Mouse (Mus musculus) cortical plate, adult 2 months (tissue): ENCODE measurements around the gene Gm4787.

Source experiments
- CTCF ChIP-seq: fragments of 200-500 bp; IDR thresholded peaks from 2 replicates; pipeline ENCODE4 v1.5.1; 2011; ENCODE audit warnings: mild to moderate bottlenecking, control low read depth, low read length; ENCODE audit not compliant: insufficient read depth; ENCODE audit errors: extremely low read depth
- POLR2A ChIP-seq: fragments of 200-500 bp; IDR thresholded peaks from 2 replicates; pipeline ENCODE4 v1.6.1; 2011; ENCODE audit warnings: mild to moderate bottlenecking, low read length, control low read depth; ENCODE audit not compliant: insufficient read depth; ENCODE audit errors: extremely low read depth

DNA sequence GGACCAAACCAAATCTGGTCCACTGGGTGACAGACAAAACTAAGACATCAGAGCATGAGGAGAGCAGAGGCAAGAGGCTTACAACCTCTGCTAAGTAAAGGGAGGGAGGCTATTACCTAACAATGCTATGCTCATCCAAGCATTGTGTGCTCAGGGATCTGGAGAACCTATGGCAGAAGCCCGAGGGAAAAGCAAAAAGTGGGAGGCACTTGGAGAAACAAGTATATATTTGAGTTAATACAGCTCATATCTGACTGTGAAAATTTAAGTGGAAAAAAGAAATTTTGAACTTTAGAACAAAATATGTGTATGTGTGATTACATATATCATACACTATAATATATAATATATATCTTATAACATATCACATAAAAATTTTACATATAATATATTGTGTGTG lies 42.6 kb upstream of the Gm4787 start, which contains the start of gene Adam4:
- TF ChIP-seq CTCF = no peak
- no peak for TF ChIP-seq POLR2A
